Mouse (Mus musculus) heart, embryonic 14.5 days (tissue): ENCODE results near the gene Ptk7. TPM values are rescaled to one million over a fixed set of nuclear protein-coding genes. Genes with fewer than 3 reads are reported as not detected.

Experiments used
- ATAC-seq: fragments of 200-750 bp; cut with Nextera tagmentation; 2 replicates; pipeline ENCODE4 v1.8.0; 2017; ENCODE audit warnings: low read depth, moderate TSS enrichment; ENCODE audit not compliant: insufficient number of reproducible peaks, insufficient read depth, low FRiP score
- H3K27ac ChIP-seq, 2 experiments: fragments of 200-500 bp in 1 of 2; fragments of 300-500 bp in 1 of 2; sonication (generic) in 1 of 2; replicated peaks in 1 of 2; 2 replicates each; pipeline ENCODE4 v1.5.1; 2012 to 2014; ENCODE audit warnings: low read depth in 2 of 2, low read length in 2 of 2, control low read depth in 1 of 2, mild to moderate bottlenecking in 1 of 2, mixed read lengths in 1 of 2; ENCODE audit not compliant: control insufficient read depth in 1 of 2, insufficient read depth in 1 of 2
- H3K27me3 ChIP-seq: fragments of 300-500 bp; sonication (generic); 2 replicates; pipeline ENCODE4 v1.6.1; 2014; ENCODE audit warnings: mild to moderate bottlenecking, low read length, control low read depth; ENCODE audit not compliant: control insufficient read depth, insufficient read depth
- H3K36me3 ChIP-seq: fragments of 300-500 bp; sonication (generic); 2 replicates; pipeline ENCODE4 v1.6.1; 2014; ENCODE audit warnings: mild to moderate bottlenecking, control low read depth, low read length, mixed read lengths; ENCODE audit not compliant: control insufficient read depth, insufficient read depth
- H3K4me1 ChIP-seq, 2 experiments: fragments of 200-500 bp in 1 of 2; fragments of 300-500 bp in 1 of 2; sonication (generic) in 1 of 2; 2 replicates each; pipeline ENCODE4 v1.6.1; 2012 to 2014; ENCODE audit warnings: low read length in 2 of 2, control low read depth in 1 of 2, mixed read lengths in 1 of 2; ENCODE audit not compliant: control insufficient read depth in 2 of 2, insufficient read depth in 2 of 2
- H3K4me2 ChIP-seq: fragments of 300-500 bp; sonication (generic); 2 replicates; pipeline ENCODE4 v1.6.1; 2014; ENCODE audit warnings: mild to moderate bottlenecking, low read length
- H3K4me3 ChIP-seq, 2 experiments: fragments of 200-500 bp in 1 of 2; fragments of 300-500 bp in 1 of 2; sonication (generic) in 1 of 2; 2 replicates each; pipeline ENCODE4 v1.5.1; 2012 to 2014; ENCODE audit warnings: low read length in 2 of 2, mild to moderate bottlenecking in 2 of 2, control low read depth in 1 of 2, low read depth in 1 of 2, moderate library complexity in 1 of 2; ENCODE audit not compliant: control insufficient read depth in 1 of 2, insufficient read depth in 1 of 2
- H3K9ac ChIP-seq: fragments of 300-500 bp; sonication (generic); 2 replicates; pipeline ENCODE4 v1.6.1; 2014; ENCODE audit warnings: mild to moderate bottlenecking, low read length
- H3K9me3 ChIP-seq: fragments of 300-500 bp; sonication (generic); 2 replicates; pipeline ENCODE4 v1.6.1; 2016; ENCODE audit warnings: low read length, control low read depth; ENCODE audit not compliant: control insufficient read depth
- WGBS: fragments of 180-500 bp; shearing (Covaris S2); extraction: QIAGEN DNeasy Blood & Tissue Kit; methylation state at CpG from one replicate; pipeline ENCODE4 v1.1.7; 2014; 5-methylcytosine and 5-hydroxymethylcytosine counted together
- polyA plus RNA-seq: library from polyadenylated mRNA; unstranded; fragments of >200 nt; fragmentation: Nextera tagmentation; extraction: Ambion mirVana; gene quantifications from 2 replicates; pipeline ENCODE4 v1.2.1, GENCODE M21; 2014

The Ptk7 gene
- polyA plus RNA-seq, 1 experiment from 2014 or later = 21.3 TPM

DNA sequence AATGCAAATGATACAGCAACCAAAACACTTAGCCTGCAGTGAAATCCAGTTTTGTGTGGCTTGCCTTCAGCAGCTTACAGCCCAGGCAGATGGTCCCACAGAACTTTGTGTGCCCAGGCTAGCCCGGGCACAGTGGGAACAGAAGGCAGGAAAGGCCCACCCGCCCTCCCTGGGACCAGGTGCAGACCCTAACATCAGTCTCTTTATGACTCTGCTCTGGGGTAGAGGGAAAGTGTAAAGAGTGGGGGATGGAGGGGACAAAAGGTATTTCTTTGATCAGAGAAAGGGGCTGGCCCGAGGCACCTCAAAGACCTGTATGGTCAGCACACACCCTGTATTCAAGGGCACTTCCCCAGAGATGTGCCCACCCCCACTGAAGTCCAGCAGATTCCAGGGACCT is 16.1 kb downstream of the Ptk7 start:
- ATAC-seq = no peak
- H3K4me3 ChIP-seq = no peak overlapping the region
- H3K9ac ChIP-seq = peak overlapping the region; percentile 2; the same call in 1 of the 2 replicates
- peak overlapping the region in 1 of 2 experiments; percentile 46; a peak in 2 of 4 replicates for H3K27ac ChIP-seq
- H3K27me3 ChIP-seq = no peaks in the 10 kb centered on the region
- H3K9me3 ChIP-seq = no peaks in the 10 kb centered on the region
- H3K4me1 ChIP-seq = peaks cover 39 to 63% of the 10 kb centered on the region in 2 experiments
- 53% methylated on average over 3 of the region's 3 CpGs for WGBS
- H3K36me3 ChIP-seq = no peaks in the 10 kb centered on the region
- H3K4me2 ChIP-seq = 0 out of 2 replicates have a peak overlapping the region, but pooled peaks have one; percentile 26

DNA sequence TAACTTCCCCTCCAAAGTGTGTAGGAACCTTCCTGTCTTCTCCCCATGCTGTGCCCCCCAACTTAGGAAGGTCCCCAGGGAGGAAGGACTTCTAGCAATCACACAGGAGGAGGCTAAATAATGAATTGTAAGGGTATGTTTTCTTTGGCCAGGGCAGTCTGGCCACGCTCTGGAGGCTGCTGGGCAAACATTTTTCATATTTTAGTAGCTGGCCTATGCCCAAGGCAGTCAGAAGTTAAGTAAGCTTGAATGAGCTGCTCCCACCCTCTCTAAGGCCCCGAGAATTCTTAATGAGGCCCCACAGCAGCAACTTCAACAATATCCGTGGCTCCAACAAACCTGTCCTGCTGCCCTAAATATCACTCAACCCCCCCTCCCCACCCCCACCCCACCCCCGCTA is 16.5 kb downstream of the Ptk7 start:
- Histone ChIP-seq H3K9ac (peak overlapping the region; percentile 39; the same call in 1 of the 2 replicates), H3K4me2 (peak overlapping the region; percentile 26), H3K4me1 (peaks cover 36 to 59% of the 10 kb centered on the region in 2 experiments)

DNA sequence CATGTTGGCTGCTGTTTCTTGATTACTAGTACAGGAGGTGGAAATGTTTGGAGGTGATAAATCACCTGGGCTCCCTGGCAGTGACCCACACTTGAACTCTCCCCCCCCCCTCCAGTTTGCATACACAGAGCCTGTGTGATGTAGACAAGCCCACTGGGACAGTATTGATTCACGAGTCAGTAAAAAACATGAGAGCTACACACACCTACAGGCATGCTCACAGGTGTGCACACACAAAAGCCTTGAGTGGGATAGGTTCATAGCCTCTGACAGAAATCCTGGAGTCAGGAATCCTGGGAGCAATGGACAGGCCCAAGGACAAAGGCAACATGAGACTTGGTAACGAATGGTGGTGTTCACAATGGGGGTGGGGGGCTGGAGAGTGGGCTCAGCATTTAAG is 17.1 kb downstream of the Ptk7 start:
- H3K9ac ChIP-seq = no peak overlapping the region; the same call in 1 of the 2 replicates
- WGBS = 66% methylated on average over 2 of the region's 2 CpGs
- no peaks in the 10 kb centered on the region for H3K36me3 ChIP-seq
- H3K27ac ChIP-seq = no peak overlapping the region
- H3K9me3 ChIP-seq = no peaks in the 10 kb centered on the region
- H3K4me1 ChIP-seq = peaks cover 29 to 53% of the 10 kb centered on the region in 2 experiments
- no peak overlapping the region for H3K4me3 ChIP-seq
- no peak overlapping the region for H3K4me2 ChIP-seq
- no peak for ATAC-seq
- no peaks in the 10 kb centered on the region for H3K27me3 ChIP-seq

More for the DNA sequence above, 16.5 kb downstream of the Ptk7 start:
- no peaks in the 10 kb centered on the region for H3K9me3 ChIP-seq
- no peaks in the 10 kb centered on the region for H3K27me3 ChIP-seq
- no peak overlapping the region for H3K4me3 ChIP-seq
- 39% methylated on average over 4 of the region's 4 CpGs for WGBS
- no peaks in the 10 kb centered on the region for H3K36me3 ChIP-seq
- peak overlapping the region in 1 of 2 experiments; percentile 46; a peak in 1 of 4 replicates for H3K27ac ChIP-seq
- ATAC-seq = no peak

DNA sequence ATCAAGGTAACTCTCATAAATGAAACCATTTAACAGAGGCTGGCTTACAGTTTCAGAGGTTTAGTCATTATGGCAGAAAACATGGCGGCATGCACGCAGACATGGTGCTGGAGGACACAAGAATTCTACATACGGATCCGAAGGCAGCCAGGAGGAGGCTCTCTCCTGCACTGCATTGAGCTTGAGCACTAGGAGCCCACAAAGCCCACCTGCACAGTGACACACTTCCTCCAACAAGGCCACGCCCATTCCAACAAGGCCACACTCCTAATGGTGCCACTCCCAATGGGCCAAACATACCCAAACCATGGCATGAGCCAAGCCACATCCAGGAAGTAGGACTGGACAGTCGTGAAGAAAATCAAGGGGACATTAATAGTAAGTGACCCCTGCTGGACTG is 18.0 kb downstream of the Ptk7 start:
- H3K27me3 ChIP-seq = no peaks in the 10 kb centered on the region
- no peaks in the 10 kb centered on the region for H3K9me3 ChIP-seq
- peaks cover 22 to 44% of the 10 kb centered on the region in 2 experiments for H3K4me1 ChIP-seq
- H3K4me2 ChIP-seq = no peak overlapping the region
- no peaks in the 10 kb centered on the region for H3K36me3 ChIP-seq
- no peak overlapping the region for H3K9ac ChIP-seq
- 93% methylated on average over 6 of the region's 6 CpGs for WGBS
- no peak overlapping the region for H3K4me3 ChIP-seq
- ATAC-seq = no peak
- H3K27ac ChIP-seq = no peak overlapping the region

DNA sequence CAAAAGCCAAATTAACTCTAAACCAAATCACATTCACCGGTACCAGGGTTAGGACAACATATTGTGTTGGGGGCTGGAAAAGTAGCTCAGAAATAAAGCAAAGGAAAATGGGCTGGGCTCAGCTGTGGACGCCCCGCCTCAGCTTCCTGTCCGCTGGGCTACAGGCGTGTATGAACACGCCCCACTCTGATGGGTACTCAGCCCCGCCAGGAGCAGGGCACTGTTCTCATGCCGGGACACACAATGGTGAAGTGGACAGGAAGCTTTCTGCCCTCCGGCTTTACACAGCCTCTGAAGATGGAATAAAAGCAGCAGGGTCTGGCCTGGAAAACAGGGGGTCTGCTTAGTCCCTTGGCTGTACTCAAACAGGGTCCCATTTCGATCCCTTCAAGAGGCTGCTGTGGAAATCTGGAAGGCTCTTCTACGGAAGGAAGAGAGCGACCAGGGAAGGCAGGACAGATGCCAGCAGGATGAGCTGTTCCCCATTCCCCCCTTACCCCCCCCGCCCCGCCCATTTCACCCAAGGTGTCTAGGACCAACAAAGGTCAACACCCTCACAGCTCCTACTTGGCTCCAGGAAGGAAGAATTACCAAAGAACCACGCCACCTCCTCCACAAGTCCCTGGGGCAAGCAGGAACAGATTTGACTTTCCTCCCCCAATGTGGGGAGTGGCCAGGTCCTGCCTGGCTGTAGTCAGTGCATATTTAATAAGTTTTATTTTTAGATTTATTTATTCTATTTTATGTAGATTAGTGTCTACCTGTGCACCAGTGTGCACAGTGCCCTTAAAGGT is 19.4 kb downstream of the Ptk7 start:
- Histone ChIP-seq H3K4me2 (peak overlapping the region; percentile 40), H3K9me3 (no peaks in the 10 kb centered on the region), H3K36me3 (no peaks in the 10 kb centered on the region), H3K4me1 (peaks cover 22 to 44% of the 10 kb centered on the region in 2 experiments), H3K27me3 (no peaks in the 10 kb centered on the region), H3K9ac (no peak overlapping the region), H3K4me3 (no peak overlapping the region), H3K27ac (peak overlapping the region; percentile 49 to 68; a peak in 3 of 4 replicates)
- WGBS = 54% methylated on average over 15 of the region's 15 CpGs
- ATAC-seq = peak; percentile 66; the same call in 1 of the 2 replicates

DNA sequence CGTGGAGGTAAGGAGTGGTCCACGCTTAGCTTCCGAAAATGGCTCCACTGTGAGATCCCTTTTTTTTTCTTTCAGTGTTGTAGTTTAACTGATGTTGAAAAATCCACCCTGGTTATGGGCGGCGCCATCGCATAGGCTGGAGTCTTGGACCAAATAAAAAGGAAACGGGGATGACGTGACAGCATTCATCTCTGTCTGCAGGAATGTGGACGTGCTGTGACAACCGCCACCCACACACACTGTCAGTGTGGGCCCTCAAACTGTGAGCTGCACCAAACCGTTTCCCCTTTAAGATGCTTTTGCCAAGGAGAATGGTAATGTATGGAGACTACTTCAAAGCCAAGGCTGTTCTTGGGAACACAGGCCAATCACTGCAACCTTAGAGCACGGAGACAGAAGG is 23.3 kb downstream of the Ptk7 start:
- H3K9me3 ChIP-seq = no peaks in the 10 kb centered on the region
- no peak for ATAC-seq
- no peak overlapping the region for H3K4me3 ChIP-seq
- H3K9ac ChIP-seq = no peak overlapping the region
- H3K4me2 ChIP-seq = no peak overlapping the region
- H3K27ac ChIP-seq = no peak overlapping the region
- H3K36me3 ChIP-seq = no peaks in the 10 kb centered on the region
- WGBS = 78% methylated on average over 12 of the region's 12 CpGs
- H3K4me1 ChIP-seq = peaks cover 20 to 38% of the 10 kb centered on the region in 2 experiments
- no peaks in the 10 kb centered on the region for H3K27me3 ChIP-seq

DNA sequence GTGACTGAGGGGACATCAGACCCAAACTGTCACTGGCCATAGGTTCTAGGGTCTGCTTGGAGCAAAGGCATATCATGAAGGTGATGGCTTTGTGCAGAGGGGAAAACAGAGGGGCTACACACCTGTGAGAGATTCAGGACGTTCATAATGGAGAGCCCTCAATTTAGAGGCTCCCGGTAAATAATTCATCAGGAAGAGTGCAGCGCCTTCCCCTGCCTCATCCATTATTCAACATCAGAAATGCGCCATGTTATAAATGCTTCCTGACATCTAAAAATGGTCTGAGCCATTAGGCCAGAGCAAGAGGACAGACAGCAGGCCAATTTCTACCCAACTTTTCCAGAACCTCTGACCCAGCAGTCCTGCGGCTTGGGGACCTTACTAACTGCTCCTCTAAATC is 24.2 kb downstream of the Ptk7 start:
- Histone ChIP-seq H3K4me3 (no peak overlapping the region), H3K4me2 (no peak overlapping the region), H3K27ac (0 out of 4 replicates have a peak overlapping the region, but pooled peaks of 1 of the 2 experiments have one; percentile 1), H3K4me1 (peaks cover 20 to 32% of the 10 kb centered on the region in 2 experiments), H3K36me3 (no peaks in the 10 kb centered on the region), H3K27me3 (no peaks in the 10 kb centered on the region), H3K9ac (no peak overlapping the region), H3K9me3 (no peaks in the 10 kb centered on the region)
- no peak for ATAC-seq
- WGBS = 81% methylated on average over 5 of the region's 5 CpGs
